Mouse (Mus musculus) forebrain, embryonic 15.5 days (tissue): ENCODE results near the gene Macrod2. TPM values are rescaled to one million over a fixed set of nuclear protein-coding genes. Genes with fewer than 3 reads are reported as not detected.

Source experiments
- ATAC-seq: fragments of 200-750 bp; cut with Nextera tagmentation; replicated peaks from 2 replicates; pipeline ENCODE4 v1.8.0; 2017; ENCODE audit warnings: mild to moderate bottlenecking, moderate TSS enrichment, moderate library complexity
- H3K27ac ChIP-seq: fragments of 300-500 bp; sonication (generic); replicated peaks from 2 replicates; pipeline ENCODE4 v1.5.1; 2015; ENCODE audit warnings: mild to moderate bottlenecking, inconsistent platforms
- H3K27me3 ChIP-seq: fragments of 300-500 bp; sonication (generic); 2 replicates; pipeline ENCODE4 v1.6.1; 2015; ENCODE audit warnings: inconsistent platforms
- H3K36me3 ChIP-seq: fragments of 300-500 bp; sonication (generic); 2 replicates; pipeline ENCODE4 v1.6.1; 2015; ENCODE audit warnings: mild to moderate bottlenecking, inconsistent platforms
- H3K4me1 ChIP-seq: fragments of 300-500 bp; sonication (generic); 2 replicates; pipeline ENCODE4 v1.6.1; 2015; ENCODE audit warnings: inconsistent platforms
- H3K4me2 ChIP-seq: fragments of 300-500 bp; sonication (generic); replicated peaks from 2 replicates; pipeline ENCODE4 v1.6.1; 2015; ENCODE audit warnings: mild to moderate bottlenecking, inconsistent platforms
- H3K4me3 ChIP-seq: fragments of 300-500 bp; sonication (generic); 2 replicates; pipeline ENCODE4 v1.5.1; 2015; ENCODE audit warnings: mild to moderate bottlenecking, inconsistent platforms
- H3K9ac ChIP-seq: fragments of 300-500 bp; sonication (generic); replicated peaks from 2 replicates; pipeline ENCODE4 v1.6.1; 2015; ENCODE audit warnings: mild to moderate bottlenecking, inconsistent platforms
- H3K9me3 ChIP-seq: fragments of 300-500 bp; sonication (generic); 2 replicates; pipeline ENCODE4 v1.6.1; 2016; ENCODE audit warnings: inconsistent platforms
- WGBS: fragments of 180-500 bp; shearing (Covaris S2); methylation state at CpG from one replicate; pipeline ENCODE4 v1.1.7; 2015; ENCODE audit warnings: mixed read lengths; 5-methylcytosine and 5-hydroxymethylcytosine counted together
- polyA plus RNA-seq: library from polyadenylated mRNA; unstranded; fragments of >200 nt; fragmentation: Nextera tagmentation; extraction: Ambion mirVana; gene quantifications from 2 replicates; pipeline ENCODE4 v1.2.1, GENCODE M21; 2015

The Macrod2 gene
- polyA plus RNA-seq, 1 experiment from 2014 or later, result 93.1 TPM

DNA sequence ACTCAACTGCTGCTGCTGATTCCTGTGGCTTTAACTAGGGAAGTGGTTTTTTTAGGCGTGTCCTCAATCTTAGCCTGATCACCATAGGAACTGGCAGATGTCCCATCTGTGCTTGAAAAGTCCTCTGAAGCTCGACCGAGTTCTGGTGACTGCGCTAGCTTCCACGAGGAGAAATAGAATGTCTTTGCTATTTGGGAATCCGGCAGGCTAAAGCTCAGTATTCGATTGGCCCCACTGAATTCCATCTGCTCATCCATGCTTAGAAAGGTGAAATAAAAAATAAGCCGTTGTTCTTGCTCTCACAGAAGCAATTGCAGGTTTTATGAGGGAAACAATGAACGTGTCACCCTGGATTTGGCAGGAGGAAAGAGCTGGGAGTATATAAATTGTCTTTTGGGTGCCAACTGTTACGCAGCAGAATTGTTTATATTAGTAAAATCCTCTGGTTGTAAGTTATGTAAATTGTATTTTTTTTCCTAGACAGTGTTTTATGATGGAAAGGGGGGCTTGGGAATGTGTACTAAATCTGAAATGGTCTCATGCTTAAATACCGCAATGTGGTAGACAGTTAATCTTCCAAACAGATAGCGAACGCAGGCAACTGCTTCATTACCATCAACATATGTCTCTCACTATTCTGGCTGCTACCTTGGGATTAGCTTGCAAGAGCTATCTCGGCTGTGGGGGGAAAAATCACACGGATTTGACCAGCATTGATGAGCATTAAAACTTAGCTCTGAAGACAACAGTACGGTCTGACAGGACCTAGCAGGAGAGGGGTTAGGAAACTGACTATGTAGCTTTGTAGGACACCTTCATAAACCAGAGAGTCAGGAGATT lies 1039.8 kb downstream of the Macrod2 start:
- no peak overlapping the region for H3K9ac ChIP-seq
- peak; percentile 75 for ATAC-seq
- peak overlapping the region; percentile 28 for H3K4me2 ChIP-seq
- no peaks in the 10 kb centered on the region for H3K9me3 ChIP-seq
- no peaks in the 10 kb centered on the region for H3K36me3 ChIP-seq
- H3K4me1 ChIP-seq, result peaks cover 15% of the 10 kb centered on the region
- H3K4me3 ChIP-seq, result no peak overlapping the region
- 39% methylated on average over 16 of the region's 16 CpGs for WGBS
- no peaks in the 10 kb centered on the region for H3K27me3 ChIP-seq
- H3K27ac ChIP-seq, result peak overlapping the region; percentile 58

GRCm38 (mm10) chr2:141441896-141442295 lies 1046.8 kb downstream of the Macrod2 start:
- Histone ChIP-seq H3K4me1 (no peaks in the 10 kb centered on the region), H3K27me3 (no peaks in the 10 kb centered on the region), H3K4me2 (no peak overlapping the region), H3K9ac (no peak overlapping the region), H3K36me3 (no peaks in the 10 kb centered on the region), H3K27ac (no peak overlapping the region), H3K9me3 (no peaks in the 10 kb centered on the region), H3K4me3 (no peak overlapping the region)
- WGBS, result 70% methylated on average over 2 of the region's 2 CpGs
- ATAC-seq, result no peak

DNA sequence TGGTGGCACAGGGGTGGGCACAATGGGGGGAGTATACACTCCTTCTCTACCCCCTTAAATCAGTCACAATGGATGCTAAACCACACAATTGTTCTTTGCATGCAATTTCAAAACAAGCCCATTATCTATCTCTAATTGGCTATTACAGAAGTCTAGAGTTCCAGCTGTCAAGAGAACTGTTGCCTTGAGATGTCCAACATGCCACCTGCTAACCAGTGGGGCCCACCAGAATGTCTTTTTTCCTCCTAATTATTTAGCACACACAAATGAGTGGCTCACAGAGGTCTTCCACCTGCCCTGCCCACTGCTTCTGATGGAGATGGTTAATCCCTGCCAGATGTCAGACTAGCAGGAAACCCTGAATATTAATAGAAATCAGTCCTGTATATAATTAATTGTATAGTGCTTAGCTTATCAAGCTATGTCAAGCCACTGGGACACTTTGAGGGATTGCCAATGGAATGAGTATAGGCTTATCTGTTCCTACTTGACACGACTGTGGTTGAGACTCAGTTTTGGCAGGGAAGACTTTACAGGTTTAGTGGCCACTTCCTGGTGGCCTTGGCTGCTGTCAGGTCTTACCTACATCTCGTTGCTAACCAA lies 1054.1 kb downstream of the Macrod2 start:
- H3K36me3 ChIP-seq, result no peaks in the 10 kb centered on the region
- H3K4me2 ChIP-seq, result no peak overlapping the region
- no peaks in the 10 kb centered on the region for H3K4me1 ChIP-seq
- no peak overlapping the region for H3K9ac ChIP-seq
- no peak overlapping the region for H3K4me3 ChIP-seq
- no peak for ATAC-seq
- no peaks in the 10 kb centered on the region for H3K27me3 ChIP-seq
- H3K9me3 ChIP-seq, result no peaks in the 10 kb centered on the region
- no peak overlapping the region for H3K27ac ChIP-seq
- 61% methylated on average over 2 of the region's 2 CpGs for WGBS

DNA sequence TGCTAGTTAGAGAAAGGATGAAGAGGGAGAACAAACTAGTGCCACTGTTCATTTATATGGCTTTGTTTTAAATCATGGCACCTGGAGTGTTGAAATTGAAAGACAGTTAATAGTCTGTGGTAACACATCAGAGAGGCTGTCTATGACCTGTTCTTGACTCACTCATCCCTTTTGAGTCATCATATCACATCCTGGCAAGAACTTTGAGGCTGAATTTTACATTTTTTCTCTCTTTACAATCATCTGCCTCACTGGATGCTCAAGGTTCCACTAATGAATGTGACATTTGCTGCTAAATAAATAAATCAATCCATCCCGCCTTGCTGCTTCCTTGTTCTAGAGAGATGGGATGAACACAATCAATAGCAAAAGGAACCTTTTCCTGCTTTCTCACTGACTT lies 1068.8 kb downstream of the Macrod2 start:
- no peak overlapping the region for H3K9ac ChIP-seq
- no peaks in the 10 kb centered on the region for H3K27me3 ChIP-seq
- WGBS, result 98% methylated on average over 1 of the region's 1 CpGs
- no peaks in the 10 kb centered on the region for H3K9me3 ChIP-seq
- H3K27ac ChIP-seq, result no peak overlapping the region
- no peaks in the 10 kb centered on the region for H3K36me3 ChIP-seq
- no peak overlapping the region for H3K4me3 ChIP-seq
- H3K4me2 ChIP-seq, result no peak overlapping the region
- H3K4me1 ChIP-seq, result no peaks in the 10 kb centered on the region
- ATAC-seq, result no peak

DNA sequence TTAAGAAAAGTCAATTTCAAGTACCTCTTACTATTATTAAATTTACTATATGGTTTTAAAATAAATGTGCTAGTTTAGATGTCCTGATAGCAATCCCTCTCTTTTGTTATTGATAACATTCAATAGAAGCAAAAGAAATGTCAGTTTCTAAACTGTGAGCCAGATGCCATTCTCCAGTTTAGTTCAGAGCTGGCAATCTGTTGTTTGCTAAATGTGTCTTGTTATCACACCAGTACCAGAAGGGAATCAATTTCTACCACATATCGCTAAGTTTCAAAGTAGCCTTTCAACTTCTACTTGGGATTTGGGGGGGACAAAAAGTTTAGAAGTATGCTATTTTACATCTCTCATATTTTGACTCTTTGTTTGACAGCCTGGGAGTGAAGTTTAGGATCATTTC lies 1077.7 kb downstream of the Macrod2 start:
- ATAC-seq, result no peak
- Histone ChIP-seq H3K9me3 (no peaks in the 10 kb centered on the region), H3K4me1 (no peaks in the 10 kb centered on the region), H3K4me3 (no peak overlapping the region), H3K27ac (no peak overlapping the region), H3K27me3 (no peaks in the 10 kb centered on the region), H3K9ac (no peak overlapping the region), H3K36me3 (no peaks in the 10 kb centered on the region), H3K4me2 (no peak overlapping the region)
- 72% methylated on average over 1 of the region's 1 CpGs for WGBS

GRCm38 (mm10) chr2:141477585-141477984 lies 1082.5 kb downstream of the Macrod2 start:
- H3K4me2 ChIP-seq, result no peak overlapping the region
- no peak for ATAC-seq
- no peaks in the 10 kb centered on the region for H3K27me3 ChIP-seq
- H3K9ac ChIP-seq, result no peak overlapping the region
- H3K27ac ChIP-seq, result no peak overlapping the region
- no peaks in the 10 kb centered on the region for H3K36me3 ChIP-seq
- H3K4me1 ChIP-seq, result no peaks in the 10 kb centered on the region
- H3K9me3 ChIP-seq, result no peaks in the 10 kb centered on the region
- H3K4me3 ChIP-seq, result no peak overlapping the region
- WGBS, result 67% methylated on average over 3 of the region's 3 CpGs

DNA sequence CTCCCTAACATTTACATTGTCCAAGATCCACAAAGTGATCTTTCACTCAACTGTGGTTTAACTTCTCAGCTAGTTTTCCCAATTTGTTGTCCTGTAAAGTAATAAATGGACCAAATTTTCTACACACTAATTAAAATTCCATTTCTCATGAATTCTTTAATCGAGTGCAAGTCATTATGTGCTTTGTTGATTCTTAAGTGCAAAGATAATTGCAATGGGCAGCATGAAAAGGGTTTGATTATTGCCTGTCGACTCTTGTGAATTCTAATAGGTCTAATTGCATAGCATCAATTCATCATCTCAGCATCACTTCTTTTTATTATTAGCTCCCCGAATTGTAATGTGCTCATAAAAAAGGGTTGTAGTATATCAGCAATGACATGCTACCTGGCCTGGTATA lies 1095.4 kb downstream of the Macrod2 start:
- Histone ChIP-seq H3K4me1 (no peaks in the 10 kb centered on the region), H3K4me2 (no peak overlapping the region), H3K9me3 (no peaks in the 10 kb centered on the region), H3K36me3 (no peaks in the 10 kb centered on the region), H3K4me3 (no peak overlapping the region), H3K27ac (no peak overlapping the region), H3K27me3 (no peaks in the 10 kb centered on the region), H3K9ac (no peak overlapping the region)
- WGBS, result 17% methylated on average over 3 of the region's 3 CpGs
- ATAC-seq, result no peak

- no peak overlapping the region for H3K4me3 ChIP-seq
- no peaks in the 10 kb centered on the region for H3K36me3 ChIP-seq
- no peak for ATAC-seq
- 92% methylated on average over 3 of the region's 3 CpGs for WGBS
- H3K27ac ChIP-seq, result no peak overlapping the region
- no peaks in the 10 kb centered on the region for H3K27me3 ChIP-seq
- H3K9me3 ChIP-seq, result no peaks in the 10 kb centered on the region
- H3K4me1 ChIP-seq, result peaks cover 12% of the 10 kb centered on the region
- no peak overlapping the region for H3K9ac ChIP-seq
- H3K4me2 ChIP-seq, result no peak overlapping the region
These were observed 1110.3 kb downstream of the Macrod2 start for GRCm38 (mm10) chr2:141505451-141505850.

GRCm38 (mm10) chr2:141507929-141508897 lies 1113.1 kb downstream of the Macrod2 start:
- H3K27me3 ChIP-seq, result no peaks in the 10 kb centered on the region
- WGBS, result 29% methylated on average over 9 of the region's 9 CpGs
- H3K36me3 ChIP-seq, result no peaks in the 10 kb centered on the region
- H3K27ac ChIP-seq, result peak overlapping the region; percentile 13
- ATAC-seq, result peak; percentile 90
- H3K4me1 ChIP-seq, result peaks cover 12% of the 10 kb centered on the region
- H3K4me3 ChIP-seq, result no peak overlapping the region
- no peak overlapping the region for H3K9ac ChIP-seq
- H3K4me2 ChIP-seq, result no peak overlapping the region
- no peaks in the 10 kb centered on the region for H3K9me3 ChIP-seq

- Histone ChIP-seq H3K36me3 (no peaks in the 10 kb centered on the region), H3K9me3 (no peaks in the 10 kb centered on the region), H3K9ac (no peak overlapping the region), H3K27ac (no peak overlapping the region), H3K4me3 (no peak overlapping the region), H3K4me1 (no peaks in the 10 kb centered on the region), H3K27me3 (no peaks in the 10 kb centered on the region), H3K4me2 (no peak overlapping the region)
- 40% methylated on average over 3 of the region's 3 CpGs for WGBS
- ATAC-seq, result no peak
These were observed 1119.9 kb downstream of the Macrod2 start for GRCm38 (mm10) chr2:141514976-141515375.

DNA sequence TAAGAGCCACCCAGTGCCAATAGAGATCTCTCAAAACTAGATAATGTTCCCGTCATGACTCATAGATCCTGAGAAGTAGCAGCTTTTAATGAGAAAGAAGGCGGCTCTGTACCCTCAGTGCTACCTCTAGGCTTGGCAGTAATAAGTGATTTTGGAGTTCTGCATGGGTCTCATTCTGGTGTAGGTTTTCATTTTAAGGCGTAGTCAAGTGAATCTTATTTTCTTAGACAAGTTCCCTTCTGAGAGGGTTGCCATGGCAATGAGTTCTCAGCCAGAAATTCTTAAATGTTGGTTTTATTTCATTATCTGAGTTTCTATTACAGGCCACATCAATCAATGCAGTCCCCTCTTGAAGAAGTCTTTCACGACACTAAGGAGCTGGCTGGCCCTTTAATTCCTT lies 1127.0 kb downstream of the Macrod2 start:
- Histone ChIP-seq H3K27ac (no peak overlapping the region), H3K9ac (no peak overlapping the region), H3K9me3 (no peaks in the 10 kb centered on the region), H3K27me3 (no peaks in the 10 kb centered on the region), H3K36me3 (no peaks in the 10 kb centered on the region), H3K4me2 (no peak overlapping the region), H3K4me3 (no peak overlapping the region), H3K4me1 (no peaks in the 10 kb centered on the region)
- WGBS, result 68% methylated on average over 4 of the region's 4 CpGs
- ATAC-seq, result no peak

DNA sequence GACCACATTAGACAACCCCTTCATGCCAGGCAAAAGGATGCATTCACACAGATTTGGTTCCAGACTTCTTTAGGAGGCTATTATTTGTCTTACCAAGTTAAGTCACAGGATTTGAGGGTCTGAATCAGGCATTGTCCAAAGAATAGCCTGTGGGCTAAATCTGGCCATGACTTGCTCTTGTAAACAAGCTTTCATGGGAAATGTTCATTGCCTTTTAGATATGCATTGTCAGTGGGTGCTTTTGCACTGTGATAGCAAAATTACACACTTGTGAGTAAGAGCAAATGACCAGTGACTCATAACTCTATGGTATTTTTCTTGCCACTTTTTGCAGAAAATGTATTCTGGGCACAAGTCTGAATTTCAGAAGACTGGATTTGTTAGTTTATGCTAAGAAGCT lies 1150.8 kb downstream of the Macrod2 start:
- H3K27ac ChIP-seq, result no peak overlapping the region
- H3K36me3 ChIP-seq, result no peaks in the 10 kb centered on the region
- ATAC-seq, result no peak
- H3K27me3 ChIP-seq, result no peaks in the 10 kb centered on the region
- H3K9me3 ChIP-seq, result no peaks in the 10 kb centered on the region
- no peak overlapping the region for H3K4me2 ChIP-seq
- no peaks in the 10 kb centered on the region for H3K4me1 ChIP-seq
- H3K4me3 ChIP-seq, result no peak overlapping the region
- no peak overlapping the region for H3K9ac ChIP-seq
